ENCODE assay signal across 19 mouse cellular contexts in genomic region chr2:44659011-44659410, GRCm38 (mm10).
DNase-seq lines count a peak whose midpoint lies in the region; ATAC-seq and TF ChIP-seq lines count a peak whose summit lies in the region.
"Had no signal": no experiment of that assay in that cellular context is flagged by ENCODE, and none has a peak within 500 bp of the region (broad histone marks: within the 10 kb centered on the region; RNA-seq: fewer than 3 reads in every experiment).

No protein-coding gene starts in this region.

- H3K4me1 ChIP-seq in limb, embryonic 14.5 days (ENCODE audit: control insufficient read depth, insufficient read depth, low read length), result peaks cover 6% of the 10 kb centered on the region
- peaks cover 10% of the 10 kb centered on the region for H3K4me1 ChIP-seq in limb, embryonic 10.5 days
- no peaks in the 10 kb centered on the region for H3K4me1 ChIP-seq in midbrain, embryonic 14.5 days (ENCODE audit: control insufficient read depth, insufficient read depth, low read length)
- no peaks in the 10 kb centered on the region for H3K4me1 ChIP-seq in midbrain, embryonic 13.5 days (replicated peaks)
- H3K4me1 ChIP-seq: forebrain, embryonic 13.5 days; heart, embryonic 13.5 days; hindbrain, embryonic 15.5 days had no signal

- H3K9ac ChIP-seq in limb, embryonic 14.5 days (ENCODE audit: low read depth, low read length, severe bottlenecking), result no peak overlapping the region
- no peak overlapping the region for H3K9ac ChIP-seq in midbrain, embryonic 14.5 days (replicated peaks; ENCODE audit: low read length)
- H3K9ac ChIP-seq in midbrain, embryonic 13.5 days (replicated peaks), result no peak overlapping the region
- H3K9ac ChIP-seq: embryonic facial prominence, embryonic 13.5 days; forebrain, embryonic 13.5 days; heart, embryonic 13.5 days; hindbrain, embryonic 15.5 days had no signal

- H3K9me3 ChIP-seq in limb, embryonic 14.5 days (ENCODE audit: control insufficient read depth, low read length), result no peaks in the 10 kb centered on the region
- no peaks in the 10 kb centered on the region for H3K9me3 ChIP-seq in limb, embryonic 10.5 days (replicated peaks)
- no peaks in the 10 kb centered on the region for H3K9me3 ChIP-seq in midbrain, embryonic 14.5 days (ENCODE audit: control insufficient read depth, low read length)
- no peaks in the 10 kb centered on the region for H3K9me3 ChIP-seq in midbrain, embryonic 13.5 days
- H3K9me3 ChIP-seq: embryonic facial prominence, embryonic 13.5 days; forebrain, embryonic 13.5 days; heart, embryonic 13.5 days; hindbrain, embryonic 15.5 days had no signal

- H3K4me2 ChIP-seq in limb, embryonic 14.5 days (replicated peaks; ENCODE audit: low read depth, low read length, severe bottlenecking), result no peak overlapping the region
- H3K4me2 ChIP-seq in midbrain, embryonic 14.5 days (ENCODE audit: low read length), result no peak overlapping the region
- no peak overlapping the region for H3K4me2 ChIP-seq in midbrain, embryonic 13.5 days (replicated peaks)
- H3K4me2 ChIP-seq: embryonic facial prominence, embryonic 13.5 days; forebrain, embryonic 13.5 days; heart, embryonic 13.5 days; hindbrain, embryonic 15.5 days had no signal

- H3K4me3 ChIP-seq in limb, embryonic 14.5 days (replicated peaks; ENCODE audit: low read length), result no peak overlapping the region
- no peak overlapping the region for H3K4me3 ChIP-seq in limb, embryonic 10.5 days
- no peak overlapping the region for H3K4me3 ChIP-seq in midbrain, embryonic 14.5 days (replicated peaks; ENCODE audit: low read depth, low read length)
- no peak overlapping the region for H3K4me3 ChIP-seq in midbrain, embryonic 13.5 days (replicated peaks)
- H3K4me3 ChIP-seq: embryonic facial prominence, embryonic 13.5 days; forebrain, embryonic 13.5 days; heart, embryonic 13.5 days; hindbrain, embryonic 15.5 days had no signal

- no peak for ATAC-seq in limb, embryonic 14.5 days (ENCODE audit: low FRiP score, low read depth)
- no peak for ATAC-seq in midbrain, embryonic 14.5 days (ENCODE audit: low FRiP score, low TSS enrichment)
- no peak for ATAC-seq in midbrain, embryonic 13.5 days
- ATAC-seq: activated CD4-positive, CD25-positive, alpha-beta regulatory T cell, adult 4 months; forebrain, embryonic 13.5 days had no signal

- no peak for TF ChIP-seq POLR2A in limb, embryonic 14.5 days (IDR thresholded peaks at IDR 0.05; ENCODE audit: borderline replicate concordance, extremely low read depth, insufficient read depth, insufficient read length)

- H3K27me3 ChIP-seq in limb, embryonic 14.5 days (ENCODE audit: control insufficient read depth, insufficient read depth, low read length), result no peaks in the 10 kb centered on the region
- H3K27me3 ChIP-seq in limb, embryonic 10.5 days (ENCODE audit: low read depth, poor library complexity, severe bottlenecking), result no peaks in the 10 kb centered on the region
- H3K27me3 ChIP-seq in midbrain, embryonic 14.5 days (ENCODE audit: control insufficient read depth, insufficient read depth, low read length), result no peaks in the 10 kb centered on the region
- no peaks in the 10 kb centered on the region for H3K27me3 ChIP-seq in midbrain, embryonic 13.5 days
- H3K27me3 ChIP-seq: embryonic facial prominence, embryonic 13.5 days; forebrain, embryonic 13.5 days; heart, embryonic 13.5 days; hindbrain, embryonic 15.5 days; Patski had no signal

- no peak overlapping the region for H3K27ac ChIP-seq in limb, embryonic 14.5 days (replicated peaks; ENCODE audit: low read depth, low read length)
- H3K27ac ChIP-seq in limb, embryonic 10.5 days, result no peak overlapping the region
- H3K27ac ChIP-seq in midbrain, embryonic 14.5 days (replicated peaks; ENCODE audit: low read depth, low read length), result no peak overlapping the region
- no peak overlapping the region for H3K27ac ChIP-seq in midbrain, embryonic 13.5 days
- H3K27ac ChIP-seq: embryonic facial prominence, embryonic 13.5 days; forebrain, embryonic 13.5 days; heart, embryonic 13.5 days; hindbrain, embryonic 15.5 days had no signal

- peak; percentile 19 for DNase-seq in embryo, embryonic 11 days
- no peak for DNase-seq in embryo, embryonic 9.5 days (ENCODE audit: extremely low spot score)
- DNase-seq in limb, embryonic 14.5 days (ENCODE audit: low spot score), result peak; percentile 57
- no peak for DNase-seq in limb, embryonic 10.5 days (ENCODE audit: low spot score)
- peak; percentile 21 for DNase-seq in midbrain, embryonic 14.5 days
- no peak for DNase-seq in layer of hippocampus, adult 11-12 months (ENCODE audit: low spot score)
- DNase-seq: adrenal gland, adult 2 months; adrenal gland, postnatal 36 days; cerebellum, adult 2 months; gastrocnemius, postnatal 36 days; heart, adult 11 months; heart, postnatal 36 days had no signal

- no peaks in the 10 kb centered on the region for H3K36me3 ChIP-seq in limb, embryonic 14.5 days (ENCODE audit: control insufficient read depth, insufficient read depth, low read length)
- H3K36me3 ChIP-seq in limb, embryonic 10.5 days, result no peaks in the 10 kb centered on the region
- no peaks in the 10 kb centered on the region for H3K36me3 ChIP-seq in midbrain, embryonic 14.5 days (ENCODE audit: control insufficient read depth, insufficient read depth, low read length)
- no peaks in the 10 kb centered on the region for H3K36me3 ChIP-seq in midbrain, embryonic 13.5 days
- H3K36me3 ChIP-seq: embryonic facial prominence, embryonic 13.5 days; heart, embryonic 13.5 days; hindbrain, embryonic 15.5 days had no signal

Comparison
In these comparisons a context has a peak if more than half of its experiments do, and no peak if none do; other contexts are left out.
1. DNase-seq: peak in embryo, embryonic 11 days (single experiment), limb, embryonic 14.5 days (single experiment) and midbrain, embryonic 14.5 days (single experiment); none in embryo, embryonic 9.5 days (single experiment), limb, embryonic 10.5 days (single experiment) and layer of hippocampus, adult 11-12 months (single experiment).